Mouse (Mus musculus) cerebellum, adult 2 months (tissue): ENCODE measurements around the gene Pld6.

Experiments
- CTCF ChIP-seq: fragments of 200-500 bp; IDR thresholded peaks from 2 replicates; pipeline ENCODE4 v1.5.1; 2011; ENCODE audit warnings: low read depth, mild to moderate bottlenecking, control low read depth, low read length, moderate library complexity, borderline replicate concordance; ENCODE audit not compliant: insufficient read depth
- POLR2A ChIP-seq: fragments of 200-500 bp; IDR thresholded peaks from 2 replicates; pipeline ENCODE4 v1.6.1; 2011; ENCODE audit warnings: low read length, control low read depth, borderline replicate concordance; ENCODE audit not compliant: insufficient read depth

GRCm38 (mm10) chr11:59769738-59770137 lies 17.7 kb downstream of the Pld6 start:
- no peak for TF ChIP-seq CTCF
- TF ChIP-seq POLR2A: no peak
